Mouse (Mus musculus): ENCODE results near the gene Grm3.

Grm3 gene

GRCm38 (mm10) chr5:9724956-9725600 lies at the start of gene Grm3:
Gene Grm3, minus strand, starts transcription at chr5:9725170.
- no peak for DNase-seq (ENCODE audit: low read depth)

- no peak for DNase-seq (ENCODE audit: low read depth)
Observed at GRCm38 (mm10) chr5:9755751-9756150, 30.8 kb upstream of the Grm3 start.

- DNase-seq (ENCODE audit: low read depth), result no peak
Observed at GRCm38 (mm10) chr5:9748184-9748583, 23.2 kb upstream of the Grm3 start.

GRCm38 (mm10) chr5:9744120-9744519 lies 19.1 kb upstream of the Grm3 start:
- DNase-seq (ENCODE audit: low read depth), result no peak

- DNase-seq (ENCODE audit: low read depth), result no peak
Observed at GRCm38 (mm10) chr5:9725601-9726268, 765 bp upstream of the Grm3 start.

GRCm38 (mm10) chr5:9724287-9724955 lies 549 bp downstream of the Grm3 start:
- no peak for DNase-seq (ENCODE audit: low read depth)

GRCm38 (mm10) chr5:9721136-9721535 lies 3.8 kb downstream of the Grm3 start:
- DNase-seq (ENCODE audit: low read depth), result no peak

GRCm38 (mm10) chr5:9716295-9716694 lies 8.7 kb downstream of the Grm3 start:
- DNase-seq (ENCODE audit: low read depth), result no peak

GRCm38 (mm10) chr5:9707096-9707495 lies 17.9 kb downstream of the Grm3 start:
- no peak for DNase-seq (ENCODE audit: low read depth)

- DNase-seq (ENCODE audit: low read depth), result no peak
Observed at GRCm38 (mm10) chr5:9703385-9704009, 21.5 kb downstream of the Grm3 start.

- no peak for DNase-seq (ENCODE audit: low read depth)
Observed at GRCm38 (mm10) chr5:9702656-9703384, 22.1 kb downstream of the Grm3 start.

GRCm38 (mm10) chr5:9692333-9692732 lies 32.6 kb downstream of the Grm3 start:
- DNase-seq (ENCODE audit: low read depth), result no peak

- no peak for DNase-seq (ENCODE audit: low read depth)
Observed at GRCm38 (mm10) chr5:9690599-9691242, 34.2 kb downstream of the Grm3 start.

- no peak for DNase-seq (ENCODE audit: low read depth)
Observed at GRCm38 (mm10) chr5:9690192-9690591, 34.8 kb downstream of the Grm3 start.

GRCm38 (mm10) chr5:9683204-9683603 lies 41.8 kb downstream of the Grm3 start:
- DNase-seq (ENCODE audit: low read depth), result no peak

GRCm38 (mm10) chr5:9669002-9669401 lies 56.0 kb downstream of the Grm3 start:
- DNase-seq (ENCODE audit: low read depth), result no peak

- DNase-seq (ENCODE audit: low read depth), result no peak
Observed at GRCm38 (mm10) chr5:9663416-9663815, 61.6 kb downstream of the Grm3 start.

- DNase-seq (ENCODE audit: low read depth), result no peak
Observed at GRCm38 (mm10) chr5:9661870-9662589, 62.9 kb downstream of the Grm3 start.

GRCm38 (mm10) chr5:9638612-9639011 lies 86.4 kb downstream of the Grm3 start:
- no peak for DNase-seq (ENCODE audit: low read depth)

GRCm38 (mm10) chr5:9627220-9627619 lies 97.8 kb downstream of the Grm3 start:
- no peak for DNase-seq (ENCODE audit: low read depth)

GRCm38 (mm10) chr5:9624396-9624795 lies 100.6 kb downstream of the Grm3 start:
- no peak for DNase-seq (ENCODE audit: low read depth)

Data from c-Kit-positive CD71-positive TER-119-negative erythroid progenitor cells, embryonic 14.5 days (primary cell).